Mouse (Mus musculus): ENCODE measurements around the gene A730049H05Rik.

DNA sequence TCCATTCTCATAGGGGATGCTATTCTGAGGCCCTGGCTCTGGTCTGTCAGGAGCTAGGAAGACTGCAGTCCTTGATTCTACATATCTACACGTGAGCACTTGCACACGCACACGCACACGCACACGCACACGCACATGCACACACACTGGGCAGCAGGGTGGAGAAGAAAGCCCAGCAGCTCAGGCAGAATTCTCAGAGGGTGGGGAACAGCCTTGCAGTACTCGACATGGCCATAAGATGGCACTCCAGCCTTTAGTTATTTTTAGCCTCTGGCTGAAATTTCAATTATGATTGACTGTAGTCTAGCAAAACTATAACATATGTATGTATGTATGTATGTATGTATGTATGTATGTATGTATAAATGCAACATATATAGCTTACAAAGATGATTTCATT is 31.5 kb upstream of the A730049H05Rik start:
- TF ChIP-seq FLI1 (IDR thresholded peaks at IDR 0.05; ENCODE audit: low read length) (no peak), GATA1 (IDR thresholded peaks at IDR 0.05; ENCODE audit: borderline replicate concordance, low read length) (no peak)

All from megakaryocyte, embryonic 14.5 days (primary cell).